Mouse (Mus musculus) bone marrow macrophage, adult 2 months (primary cell): ENCODE measurements at regions not wholly inside any gene's neighbourhood (a gene's known extent, or its start where the extent isn't known, plus 50 kb on each side); places are given as distances from the start of the nearest gene placed in this dataset.

Source experiments
- H3K27ac ChIP-seq: 2 replicates; pipeline ENCODE4 v1.5.1; 2012; ENCODE audit warnings: low read depth, low read length; ENCODE audit not compliant: insufficient read depth
- H3K4me1 ChIP-seq: 2 replicates; pipeline ENCODE4 v1.6.1; 2012; ENCODE audit warnings: low read length; ENCODE audit not compliant: control insufficient read depth, insufficient read depth
- H3K4me3 ChIP-seq: 2 replicates; pipeline ENCODE4 v1.5.1; 2012; ENCODE audit warnings: mild to moderate bottlenecking, low read length, moderate library complexity; ENCODE audit not compliant: insufficient read depth
- CTCF ChIP-seq: IDR thresholded peaks from 2 replicates; pipeline ENCODE4 v1.5.1; 2012; ENCODE audit warnings: low read depth, mild to moderate bottlenecking, low read length, moderate library complexity
- POLR2A ChIP-seq: IDR thresholded peaks from 2 replicates; pipeline ENCODE4 v1.6.1; 2012; ENCODE audit warnings: mild to moderate bottlenecking, low read depth, low read length, borderline replicate concordance

DNA sequence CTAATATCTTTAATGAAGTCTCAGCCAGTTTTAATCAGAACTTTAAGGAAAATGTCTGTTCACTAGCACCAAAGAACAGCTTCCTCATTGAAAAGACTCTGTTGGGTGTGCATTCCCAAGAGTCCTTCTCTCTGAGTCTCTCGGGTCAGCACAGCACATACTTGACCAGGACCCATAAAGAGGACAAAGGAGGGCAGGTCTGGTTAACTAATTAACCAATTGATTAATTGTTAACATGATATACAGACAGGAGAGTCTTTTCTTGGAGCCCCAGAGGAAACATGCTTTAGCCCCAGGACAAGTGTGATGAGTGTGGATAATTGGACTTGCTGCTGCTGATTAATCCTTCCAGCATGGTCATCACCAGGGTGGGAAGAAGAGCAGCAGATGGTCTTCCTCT is 93.7 kb downstream of the Gm12689 start:
- Histone ChIP-seq H3K4me3 (no peak overlapping the region), H3K27ac (no peak overlapping the region), H3K4me1 (no peaks in the 10 kb centered on the region)
- TF ChIP-seq POLR2A, result no peak
- TF ChIP-seq CTCF, result no peak

GRCm38 (mm10) chr4:99392986-99393385 is 97.3 kb downstream of the Gm12689 start:
- no peak overlapping the region for H3K4me3 ChIP-seq
- H3K4me1 ChIP-seq, result no peaks in the 10 kb centered on the region
- TF ChIP-seq POLR2A, result no peak
- H3K27ac ChIP-seq, result no peak overlapping the region

DNA sequence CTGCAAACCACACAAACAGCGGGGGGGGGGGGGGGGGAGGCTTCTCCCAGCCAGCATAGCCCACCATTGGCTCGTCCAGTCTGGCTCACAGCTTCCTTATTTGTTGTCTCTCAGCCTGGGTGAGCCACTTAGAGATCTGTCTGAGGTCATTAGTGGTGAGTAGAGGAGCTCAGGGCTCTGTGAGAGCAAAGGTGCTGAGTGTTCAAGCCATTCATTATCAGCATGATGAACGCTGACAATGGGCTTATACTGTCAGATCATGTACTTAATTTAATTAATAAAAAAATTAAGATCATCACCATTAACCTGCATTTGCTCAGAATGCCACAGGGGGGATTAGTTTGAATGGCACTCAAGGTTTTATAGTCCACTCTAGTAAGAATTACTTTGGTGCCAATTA is 98.5 kb downstream of the Gm12689 start:
- TF ChIP-seq CTCF (no peak), POLR2A (no peak)
- Histone ChIP-seq H3K4me3 (no peak overlapping the region), H3K27ac (no peak overlapping the region), H3K4me1 (no peaks in the 10 kb centered on the region)

DNA sequence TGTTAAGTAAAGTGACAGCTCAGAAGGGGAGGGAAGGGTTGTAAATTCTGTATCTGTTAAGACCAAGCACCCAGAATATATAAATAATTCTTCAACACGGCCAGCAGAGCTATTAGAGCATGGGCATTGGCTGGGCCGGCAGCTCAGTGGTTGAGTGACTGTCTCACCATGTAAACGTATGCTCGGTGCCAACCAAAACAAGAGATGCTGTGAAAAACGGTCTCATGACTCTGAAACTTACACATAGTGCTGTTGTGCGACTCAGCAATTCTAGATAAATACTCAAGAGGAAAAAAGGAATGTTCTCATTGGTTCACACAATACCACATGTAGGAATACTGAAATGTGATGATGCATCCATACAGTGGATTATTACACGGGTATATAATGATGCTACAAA is 111.8 kb downstream of the Gm12689 start:
- TF ChIP-seq POLR2A (no peak), CTCF (no peak)

GRCm38 (mm10) chr4:99423449-99423848 is 127.7 kb downstream of the Gm12689 start:
- no peak for TF ChIP-seq POLR2A
- TF ChIP-seq CTCF, result no peak
- H3K4me1 ChIP-seq, result no peaks in the 10 kb centered on the region
- no peak overlapping the region for H3K4me3 ChIP-seq
- H3K27ac ChIP-seq, result no peak overlapping the region

More for the DNA sequence above, 111.8 kb downstream of the Gm12689 start:
- H3K4me1 ChIP-seq, result no peaks in the 10 kb centered on the region
- no peak overlapping the region for H3K27ac ChIP-seq
- no peak overlapping the region for H3K4me3 ChIP-seq

DNA sequence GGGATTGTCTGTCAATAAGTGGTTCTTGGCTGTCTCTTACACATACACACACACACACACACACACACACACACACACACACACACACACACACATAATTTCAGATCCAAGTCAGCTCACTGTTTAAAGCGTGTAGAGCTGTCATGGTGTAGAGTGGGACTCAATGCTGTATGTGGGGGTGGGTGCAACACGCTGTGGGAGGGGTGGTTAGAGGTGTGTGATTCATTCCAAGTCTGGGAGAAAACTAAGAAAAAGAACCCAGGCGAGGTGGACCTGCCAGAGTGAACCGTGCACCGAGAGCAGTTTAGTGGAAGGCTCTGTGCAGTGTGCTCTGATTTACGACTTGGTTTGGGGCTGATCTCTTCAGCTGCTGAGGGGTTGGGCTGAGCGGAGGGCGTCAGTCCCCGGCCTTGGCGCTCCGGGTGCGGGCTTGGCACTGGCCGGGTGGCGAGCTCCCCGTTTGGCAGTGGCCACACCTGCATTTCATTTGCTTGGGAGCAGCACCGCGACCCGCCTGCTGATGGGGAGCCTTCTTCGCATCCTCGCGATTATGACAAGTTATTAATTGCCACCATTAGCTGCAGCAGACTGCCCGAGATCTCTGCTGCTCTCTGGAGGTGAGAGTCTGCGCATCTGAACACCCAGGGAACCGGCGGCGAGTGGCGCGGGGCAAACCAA is 149.5 kb downstream of the Gm12689 start:
- Histone ChIP-seq H3K4me3 (no peak overlapping the region), H3K4me1 (no peaks in the 10 kb centered on the region), H3K27ac (no peak overlapping the region)
- TF ChIP-seq CTCF (no peak), POLR2A (no peak)

GRCm38 (mm10) chr4:99445755-99446128 is 150.0 kb downstream of the Gm12689 start:
- H3K4me3 ChIP-seq, result no peak overlapping the region

GRCm38 (mm10) chr4:99458984-99459383 is 163.3 kb downstream of the Gm12689 start:
- Histone ChIP-seq H3K27ac (no peak overlapping the region), H3K4me3 (no peak overlapping the region), H3K4me1 (no peaks in the 10 kb centered on the region)
- TF ChIP-seq CTCF (no peak), POLR2A (no peak)

More at GRCm38 (mm10) chr4:99445755-99446128, 150.0 kb downstream of the Gm12689 start:
- Histone ChIP-seq H3K27ac (no peak overlapping the region), H3K4me1 (no peaks in the 10 kb centered on the region)
- TF ChIP-seq CTCF (no peak), POLR2A (no peak)

DNA sequence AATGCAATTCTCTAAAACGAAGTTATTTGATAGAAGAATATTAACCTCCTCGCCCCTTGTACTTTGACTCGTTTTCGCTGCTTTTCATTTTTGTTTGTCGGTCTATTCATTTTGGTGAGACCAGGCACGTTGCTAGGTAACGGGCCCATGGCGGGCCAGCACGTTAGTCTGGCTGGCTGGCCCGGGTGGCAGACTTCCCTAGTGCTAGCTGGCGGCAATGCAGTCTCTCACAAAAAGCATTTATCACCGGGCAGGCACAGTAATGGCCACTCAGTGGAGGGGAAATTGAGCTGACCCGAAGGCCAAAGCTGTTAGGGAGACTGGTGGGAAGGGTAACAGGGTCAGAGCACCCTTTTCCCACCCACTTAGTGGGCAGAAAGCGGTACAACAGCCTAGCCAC is 163.7 kb downstream of the Gm12689 start:
- TF ChIP-seq POLR2A (no peak), CTCF (no peak)

GRCm38 (mm10) chr4:99465493-99465892 is 169.8 kb downstream of the Gm12689 start:
- H3K27ac ChIP-seq, result no peak overlapping the region
- H3K4me3 ChIP-seq, result no peak overlapping the region
- H3K4me1 ChIP-seq, result no peaks in the 10 kb centered on the region
- TF ChIP-seq POLR2A (no peak), CTCF (no peak)

More for the DNA sequence above, 163.7 kb downstream of the Gm12689 start:
- Histone ChIP-seq H3K4me1 (no peaks in the 10 kb centered on the region), H3K27ac (no peak overlapping the region), H3K4me3 (no peak overlapping the region)
